20 mouse cellular contexts compared by ENCODE assay signal in the genomic region with DNA sequence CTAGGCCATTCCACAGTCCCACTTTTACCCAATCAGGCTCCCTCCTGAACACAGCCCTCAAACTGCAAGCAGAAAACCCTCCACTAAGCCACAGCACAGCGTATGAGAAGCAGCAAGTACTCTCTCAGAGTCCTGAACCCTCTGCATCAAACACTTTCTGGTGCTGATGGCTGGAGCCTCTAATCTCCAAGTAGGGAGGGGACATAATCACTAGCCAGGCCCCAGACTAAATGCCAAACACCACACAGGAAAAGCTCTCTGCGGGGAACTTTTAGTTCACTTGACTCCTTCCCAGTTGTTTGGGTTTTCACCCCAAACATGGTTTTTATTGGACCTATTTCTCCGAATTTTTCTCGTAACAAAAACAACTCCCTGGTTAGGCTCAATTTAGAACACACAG. TPM values are rescaled to one million over a fixed set of nuclear protein-coding genes. Genes with fewer than 3 reads are reported as not detected.
DNase-seq lines count a peak whose midpoint lies in the region; ATAC-seq and TF ChIP-seq lines count a peak whose summit lies in the region.
"Had no signal": no experiment of that assay in that cellular context is flagged by ENCODE, and none has a peak within 500 bp of the region (broad histone marks: within the 10 kb centered on the region; RNA-seq: fewer than 3 reads in every experiment).

No protein-coding gene starts in this region.

- ATAC-seq in embryonic facial prominence, embryonic 14.5 days (ENCODE audit: low read depth), result peak; percentile 53; the same call in 1 of the 2 replicates
- ATAC-seq in hindbrain, embryonic 11.5 days (ENCODE audit: low FRiP score), result no peak
- ATAC-seq: activated CD4-positive, CD25-positive, alpha-beta regulatory T cell, adult 4 months; midbrain, embryonic 15.5 days had no signal

- intact Hi-C loops in heart, postnatal 14 days (cut with DNase I), result no loop called here
- intact Hi-C loops in left cerebral cortex, adult 2 months (cut with DNase I), result no loop called here

- no peak for TF ChIP-seq CTCF in left cerebral cortex, adult 2 months (IDR thresholded peaks at IDR 0.05)

- no peaks in the 10 kb centered on the region for H3K36me3 ChIP-seq in embryonic facial prominence, embryonic 14.5 days (ENCODE audit: control insufficient read depth, insufficient read depth, low read length)
- H3K36me3 ChIP-seq in embryonic facial prominence, embryonic 10.5 days (replicated peaks), result no peaks in the 10 kb centered on the region; the same call in 1 of the 2 replicates
- H3K36me3 ChIP-seq in hindbrain, embryonic 11.5 days (ENCODE audit: control insufficient read depth, insufficient read depth, low read length), result no peaks in the 10 kb centered on the region
- H3K36me3 ChIP-seq: forebrain, embryonic 10.5 days; midbrain, embryonic 15.5 days; neural tube, embryonic 13.5 days had no signal

- H3K4me2 ChIP-seq in embryonic facial prominence, embryonic 14.5 days (ENCODE audit: low read depth, low read length), result no peak overlapping the region
- H3K4me2 ChIP-seq in hindbrain, embryonic 11.5 days (replicated peaks; ENCODE audit: low read depth, low read length), result no peak overlapping the region
- H3K4me2 ChIP-seq: midbrain, embryonic 15.5 days; neural tube, embryonic 13.5 days had no signal

- H3K27me3 ChIP-seq in embryonic facial prominence, embryonic 14.5 days (replicated peaks; ENCODE audit: control insufficient read depth, insufficient read depth, low read length), result no peaks in the 10 kb centered on the region
- no peaks in the 10 kb centered on the region for H3K27me3 ChIP-seq in embryonic facial prominence, embryonic 10.5 days (replicated peaks; ENCODE audit: low read depth, poor library complexity, severe bottlenecking)
- no peaks in the 10 kb centered on the region for H3K27me3 ChIP-seq in hindbrain, embryonic 11.5 days (ENCODE audit: control insufficient read depth, insufficient read depth, low read length)
- H3K27me3 ChIP-seq: CH12.LX; midbrain, embryonic 15.5 days; neural tube, embryonic 13.5 days had no signal

- no peak overlapping the region for H3K9ac ChIP-seq in embryonic facial prominence, embryonic 14.5 days (ENCODE audit: low read depth, low read length)
- H3K9ac ChIP-seq in hindbrain, embryonic 11.5 days (ENCODE audit: low read depth, low read length), result no peak overlapping the region
- H3K9ac ChIP-seq: liver, embryonic 14.5 days; midbrain, embryonic 15.5 days; neural tube, embryonic 13.5 days had no signal

- WGBS in embryonic facial prominence, embryonic 14.5 days, result 53% methylated on average over 4 of the region's 4 CpGs
- 53% methylated on average over 4 of the region's 4 CpGs for WGBS in embryonic facial prominence, embryonic 10.5 days
- 69% methylated on average over 4 of the region's 4 CpGs for WGBS in hindbrain, embryonic 11.5 days

- no peak overlapping the region for H3K4me3 ChIP-seq in embryonic facial prominence, embryonic 14.5 days (ENCODE audit: low read depth, low read length)
- H3K4me3 ChIP-seq in embryonic facial prominence, embryonic 10.5 days, result no peak overlapping the region
- H3K4me3 ChIP-seq in left cerebral cortex, adult 2 months, result no peak overlapping the region
- H3K4me3 ChIP-seq in hindbrain, embryonic 11.5 days (ENCODE audit: low read depth, low read length), result no peak overlapping the region
- H3K4me3 ChIP-seq: forebrain, embryonic 10.5 days; midbrain, embryonic 15.5 days; neural tube, embryonic 13.5 days had no signal

- no peak overlapping the region for H3K27ac ChIP-seq in embryonic facial prominence, embryonic 14.5 days (replicated peaks; ENCODE audit: low read depth, low read length)
- H3K27ac ChIP-seq in embryonic facial prominence, embryonic 10.5 days (replicated peaks), result no peak overlapping the region
- no peak overlapping the region for H3K27ac ChIP-seq in left cerebral cortex, adult 2 months
- no peak overlapping the region for H3K27ac ChIP-seq in hindbrain, embryonic 11.5 days (ENCODE audit: low read depth, low read length)
- H3K27ac ChIP-seq: forebrain, embryonic 10.5 days; liver, embryonic 14.5 days; midbrain, embryonic 15.5 days; stomach, postnatal 0 days had no signal

- H3K9me3 ChIP-seq in embryonic facial prominence, embryonic 14.5 days (ENCODE audit: control insufficient read depth, low read length), result no peaks in the 10 kb centered on the region
- peaks cover 4% of the 10 kb centered on the region; the same call in 1 of the 2 replicates for H3K9me3 ChIP-seq in embryonic facial prominence, embryonic 10.5 days
- H3K9me3 ChIP-seq in hindbrain, embryonic 11.5 days (ENCODE audit: control insufficient read depth, low read length), result no peaks in the 10 kb centered on the region
- H3K9me3 ChIP-seq: midbrain, embryonic 15.5 days; neural tube, embryonic 13.5 days had no signal

- peak; percentile 67 for DNase-seq in embryonic facial prominence, embryonic 14.5 days (ENCODE audit: low spot score)
- no peak for DNase-seq in embryonic facial prominence, embryonic 10.5 days (ENCODE audit: low spot score)
- peak; percentile 23 for DNase-seq in lung, postnatal 25 days (ENCODE audit: low spot score)
- DNase-seq in lung, postnatal 4 days, result no peak
- DNase-seq in heart, adult 9 months (ENCODE audit: low spot score in 2 of 2), result peak; percentile 81 to 83
- DNase-seq in heart, postnatal 14 days, result peak; percentile 53 to 68
- DNase-seq in left cerebral cortex, adult 2 months (ENCODE audit: extremely low spot score in 1 of 2, low spot score in 2 of 2), result no peak
- DNase-seq in hindbrain, embryonic 11.5 days (ENCODE audit: low spot score), result no peak
- DNase-seq: cerebellum, adult 9-11 months; kidney, postnatal 25 days; retina, postnatal 1 day; thymus, postnatal 36 days had no signal

- H3K4me1 ChIP-seq in embryonic facial prominence, embryonic 14.5 days (ENCODE audit: control insufficient read depth, insufficient read depth, low read length), result peaks cover 11% of the 10 kb centered on the region
- H3K4me1 ChIP-seq in embryonic facial prominence, embryonic 10.5 days, result peaks cover 38% of the 10 kb centered on the region
- no peaks in the 10 kb centered on the region for H3K4me1 ChIP-seq in hindbrain, embryonic 11.5 days (replicated peaks; ENCODE audit: control insufficient read depth, insufficient read depth, low read length)

RNA-seq across cellular contexts. Expression of a gene that starts 25.0 kb away (rescaled TPM):
- 11.7 and 12.6 TPM in 2 replicates for polyA plus RNA-seq in embryonic facial prominence, embryonic 14.5 days (2014; fragmentation: Nextera tagmentation; extraction: Ambion mirVana)
- 10.8 and 11.1 TPM in 2 replicates for polyA plus RNA-seq in embryonic facial prominence, embryonic 10.5 days (2016; fragmentation: Nextera tagmentation; extraction: Ambion mirVana)
- 10 to 100 TPM; 29.6 to 35.1 TPM for total RNA-seq in heart, postnatal 14 days (2021)
- 10 to 100 TPM; 11.4 to 11.5 TPM for total RNA-seq in left cerebral cortex, adult 2 months (2021)
- polyA plus RNA-seq in hindbrain, embryonic 11.5 days (2014; fragmentation: Nextera tagmentation; extraction: Ambion mirVana), result 5.0 and 6.3 TPM in 2 replicates
- total RNA-seq: CH12.LX; granulocyte monocyte progenitor cell, adult 5-6 weeks had no signal
- polyA plus RNA-seq: activated CD4-positive, CD25-positive, alpha-beta regulatory T cell, adult 4 months had no signal

Comparison
In these comparisons a context has a peak if more than half of its experiments do, and no peak if none do; other contexts are left out.
1. DNase-seq: peak in embryonic facial prominence, embryonic 14.5 days (single experiment), lung, postnatal 25 days (single experiment), heart, adult 9 months (2 of 2) and heart, postnatal 14 days (2 of 2); none in embryonic facial prominence, embryonic 10.5 days (single experiment), lung, postnatal 4 days (0 of 2), left cerebral cortex, adult 2 months (0 of 2) and hindbrain, embryonic 11.5 days (single experiment).